Mouse (Mus musculus) effector memory CD4-positive, alpha-beta T cell, adult 5 months (primary cell): Measurements from ENCODE around the gene Ddi2. TPM values are rescaled to one million over a fixed set of nuclear protein-coding genes. Genes with fewer than 3 reads are reported as not detected.

Experiments used
- polyA plus RNA-seq: library from polyadenylated mRNA; unstranded; fragments of 100-300 nt; shearing (Covaris generic); gene quantifications from one replicate; pipeline ENCODE4 v1.2.1, GENCODE M21; 2017

The Ddi2 gene
- 37.7 TPM for polyA plus RNA-seq

GRCm38 (mm10) chr4:141722731-141723672 lies at the start of gene Ddi2:
TSS of gene Ddi2 (minus strand) at chr4:141723419.

GRCm38 (mm10) chr4:141746578-141747346 lies 23.5 kb upstream of the Ddi2 start, which contains the start of gene Agmat:
TSS of gene Agmat (plus strand) at chr4:141746672.

GRCm38 (mm10) chr4:141685499-141685898 lies 37.7 kb downstream of the Ddi2 start, which contains the start of gene Rsc1a1:
TSS of gene Rsc1a1 (minus strand) at chr4:141685599.

GRCm38 (mm10) chr4:141664799-141665198 lies 58.4 kb downstream of the Ddi2 start, which contains the start of gene Plekhm2:
TSS of gene Plekhm2 (minus strand) at chr4:141664899.

Other genes starting within 250 kb of the Ddi2 start
- 30.0 TPM for gene Spen, start 184.8 kb downstream of the Ddi2 start, polyA plus RNA-seq
- gene Fblim1, start 117.3 kb downstream of the Ddi2 start, polyA plus RNA-seq: not detected
- gene Tmem82, start 104.8 kb downstream of the Ddi2 start, polyA plus RNA-seq: 0.29 TPM
- not detected for gene Slc25a34, start 99.6 kb downstream of the Ddi2 start, polyA plus RNA-seq
- gene Plekhm2, start 58.5 kb downstream of the Ddi2 start, polyA plus RNA-seq: 9.1 TPM
- gene Rsc1a1, start 37.8 kb downstream of the Ddi2 start, polyA plus RNA-seq: not detected
- not detected for gene Agmat, start 23.3 kb upstream of the Ddi2 start, polyA plus RNA-seq
- gene Dnajc16, start 67.5 kb upstream of the Ddi2 start, polyA plus RNA-seq: 3.5 TPM
- gene Casp9, start 70.2 kb upstream of the Ddi2 start, polyA plus RNA-seq: 5.4 TPM
- not detected for gene Cela2a, start 102.7 kb upstream of the Ddi2 start, polyA plus RNA-seq
- gene Ctrc, start 122.9 kb upstream of the Ddi2 start, polyA plus RNA-seq: not detected
- 97.6 TPM for gene Efhd2, start 151.5 kb upstream of the Ddi2 start, polyA plus RNA-seq